Mouse (Mus musculus) ES-E14 (cell line): ENCODE data around the gene Nfatc2. TPM values are rescaled to one million over a fixed set of nuclear protein-coding genes. Genes with fewer than 3 reads are reported as not detected.

ENCODE experiments used
- DNase-seq: peaks from one replicate; pipeline ENCODE4 v3.0.0-alpha.2; 2013; ENCODE audit warnings: low read depth, low spot score
- H3K27ac ChIP-seq: 2 replicates; pipeline ENCODE4 v1.5.1; 2012; ENCODE audit warnings: low read depth, mild to moderate bottlenecking, low read length, moderate library complexity, mixed read lengths; ENCODE audit not compliant: poor library complexity, insufficient read depth, severe bottlenecking
- H3K36me3 ChIP-seq: 2 replicates; pipeline ENCODE4 v1.6.1; 2012; ENCODE audit warnings: mild to moderate bottlenecking, low read length, moderate library complexity, mixed read lengths; ENCODE audit not compliant: control insufficient read depth, poor library complexity, insufficient read depth, severe bottlenecking
- H3K4me1 ChIP-seq, 2 experiments: fragments of 150-350 bp in 1 of 2; sonication (generic) in 1 of 2; 2 replicates each; pipeline ENCODE4 v1.6.1; 2012; ENCODE audit warnings: low read length in 2 of 2, mild to moderate bottlenecking in 1 of 2, mixed read lengths in 1 of 2; ENCODE audit not compliant: control insufficient read depth in 2 of 2, insufficient read depth in 2 of 2, poor library complexity in 1 of 2
- H3K4me3 ChIP-seq, 2 experiments: fragments of 150-350 bp in 1 of 2; sonication (generic) in 1 of 2; 2 replicates each; pipeline ENCODE4 v1.5.1; 2012; ENCODE audit warnings: low read length in 2 of 2, low read depth in 1 of 2, mild to moderate bottlenecking in 1 of 2, mixed read lengths in 1 of 2; ENCODE audit not compliant: insufficient read depth in 1 of 2, poor library complexity in 1 of 2, severe bottlenecking in 1 of 2
- H3K9ac ChIP-seq: 2 replicates; pipeline ENCODE4 v1.6.1; 2012; ENCODE audit warnings: low read depth, mild to moderate bottlenecking, low read length, mixed read lengths; ENCODE audit not compliant: poor library complexity, insufficient read depth, severe bottlenecking
- H3K9me3 ChIP-seq: fragments of 150-350 bp; sonication (generic); 2 replicates; pipeline ENCODE4 v1.6.1; 2012; ENCODE audit warnings: low read depth, mild to moderate bottlenecking, low read length; ENCODE audit not compliant: control insufficient read depth, insufficient read depth
- CHD2 ChIP-seq: IDR thresholded peaks from 2 replicates; pipeline ENCODE4 v1.6.1; 2014; ENCODE audit warnings: mild to moderate bottlenecking, low read depth, low read length, inconsistent platforms
- HCFC1 ChIP-seq: IDR thresholded peaks from 2 replicates; pipeline ENCODE4 v1.6.1; 2012; ENCODE audit warnings: low read length, inconsistent platforms, borderline replicate concordance; ENCODE audit not compliant: insufficient read depth
- MAFK ChIP-seq: IDR thresholded peaks from 2 replicates; pipeline ENCODE4 v1.6.1; 2014; ENCODE audit warnings: mild to moderate bottlenecking, low read depth, low read length, inconsistent platforms; ENCODE audit not compliant: insufficient read depth
- ZC3H11A ChIP-seq: IDR thresholded peaks from 2 replicates; pipeline ENCODE4 v1.6.1; 2012; ENCODE audit warnings: low read depth, mild to moderate bottlenecking, inconsistent platforms, low read length, borderline replicate concordance
- ZNF384 ChIP-seq: IDR thresholded peaks from 2 replicates; pipeline ENCODE4 v1.6.1; 2012; ENCODE audit warnings: low read depth, low read length, inconsistent platforms
- in situ Hi-C, 2 experiments: fragments of 600-800 bp; cut with MboI; formaldehyde crosslinking; loops; one replicate each; pipeline ENCODE4 v1.15.1; 2025; ENCODE audit warnings: low sequenced_read_pairs in 2 of 2, inconsistent platforms in 1 of 2; ENCODE audit not compliant: unreplicated experiment in 2 of 2
- total RNA-seq: library from RNA; depleted of rRNA; stranded (reverse); fragments of 300-350 nt; gene quantifications from 2 replicates; pipeline ENCODE4 v1.2.3, GENCODE M21; 2012

Gene Nfatc2
- total RNA-seq, 1 experiment: 2.0 TPM

- no peak for DNase-seq
- no peaks in the 10 kb centered on the region for H3K36me3 ChIP-seq
- in situ Hi-C loops: no loop called here
- no peak overlapping the region for H3K4me3 ChIP-seq
- H3K4me1 ChIP-seq: no peaks in the 10 kb centered on the region
- H3K9ac ChIP-seq: no peak overlapping the region
- H3K9me3 ChIP-seq: no peaks in the 10 kb centered on the region
- TF ChIP-seq CHD2: no peak
- no peak for TF ChIP-seq ZC3H11A
- TF ChIP-seq MAFK: no peak
- TF ChIP-seq HCFC1: no peak
- no peak for TF ChIP-seq ZNF384
- no peak overlapping the region for H3K27ac ChIP-seq
Observed at GRCm38 (mm10) chr2:168489953-168490352, 111.5 kb downstream of the Nfatc2 start.

GRCm38 (mm10) chr2:168488158-168488925 lies 113.1 kb downstream of the Nfatc2 start:
- TF ChIP-seq HCFC1: no peak
- TF ChIP-seq MAFK: no peak
- no peak for TF ChIP-seq ZC3H11A
- no peak for TF ChIP-seq ZNF384
- no peak for TF ChIP-seq CHD2
- Histone ChIP-seq H3K4me3 (no peak overlapping the region), H3K9ac (no peak overlapping the region), H3K4me1 (no peaks in the 10 kb centered on the region), H3K36me3 (no peaks in the 10 kb centered on the region), H3K9me3 (no peaks in the 10 kb centered on the region), H3K27ac (no peak overlapping the region)
- in situ Hi-C loops: no loop called here
- DNase-seq: no peak

GRCm38 (mm10) chr2:168481121-168481520 lies 120.3 kb downstream of the Nfatc2 start:
- Histone ChIP-seq H3K27ac (no peak overlapping the region), H3K36me3 (no peaks in the 10 kb centered on the region), H3K4me1 (no peaks in the 10 kb centered on the region), H3K4me3 (no peak overlapping the region), H3K9ac (no peak overlapping the region), H3K9me3 (no peaks in the 10 kb centered on the region)
- no peak for DNase-seq
- TF ChIP-seq MAFK: no peak
- TF ChIP-seq HCFC1: no peak
- no peak for TF ChIP-seq CHD2
- no peak for TF ChIP-seq ZC3H11A
- no peak for TF ChIP-seq ZNF384
- in situ Hi-C loops: no loop called here

- TF ChIP-seq ZNF384: no peak
- TF ChIP-seq HCFC1: no peak
- no peak for TF ChIP-seq MAFK
- TF ChIP-seq ZC3H11A: no peak
- no peak for TF ChIP-seq CHD2
- no peak overlapping the region for H3K9ac ChIP-seq
- in situ Hi-C loops: no loop called here
- H3K9me3 ChIP-seq: no peaks in the 10 kb centered on the region
- H3K4me1 ChIP-seq: no peaks in the 10 kb centered on the region
- no peak for DNase-seq
- H3K36me3 ChIP-seq: no peaks in the 10 kb centered on the region
- no peak overlapping the region for H3K4me3 ChIP-seq
- H3K27ac ChIP-seq: no peak overlapping the region
Observed at GRCm38 (mm10) chr2:168480692-168481091, 120.8 kb downstream of the Nfatc2 start.
